40 mouse cellular contexts compared by ENCODE assay signal in the genomic region with DNA sequence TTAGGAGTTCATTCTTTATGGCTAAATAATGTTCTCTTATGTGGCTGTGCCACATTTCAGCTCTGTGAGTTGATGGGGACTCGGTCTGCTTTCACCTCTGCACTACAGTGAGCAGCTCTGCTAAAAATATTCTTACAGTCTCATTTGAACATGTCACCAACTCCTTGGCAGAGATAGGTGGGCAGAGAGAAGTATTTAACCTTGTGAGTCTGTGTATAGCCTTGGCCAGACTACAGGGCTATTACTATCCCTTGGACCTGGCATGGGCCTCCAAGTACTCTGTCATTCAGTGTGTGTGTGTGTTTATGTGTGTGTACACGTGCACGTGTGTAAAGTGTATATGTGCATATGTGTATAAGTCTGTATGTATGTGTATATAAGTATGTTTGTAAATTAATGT. TPM values are rescaled to one million over a fixed set of nuclear protein-coding genes. Genes with fewer than 3 reads are reported as not detected.
"Had no signal": no experiment of that assay in that cellular context is flagged by ENCODE, and none has a peak within 500 bp of the region (broad histone marks: within the 10 kb centered on the region; RNA-seq: fewer than 3 reads in every experiment).

No protein-coding gene starts in this region.

RNA-seq across cellular contexts. Expression of a gene that starts 1.1 kb away (rescaled TPM):
- total RNA-seq: heart, postnatal 10 days; heart, postnatal 14 days; heart, postnatal 25 days; heart, postnatal 36 days; heart, postnatal 4 days; hematopoietic stem cell, adult 5-6 weeks; hindbrain, postnatal 0 days; layer of hippocampus, adult 18-20 months; layer of hippocampus, adult 2 months; layer of hippocampus, adult 8-10 months; layer of hippocampus, postnatal 10 days; layer of hippocampus, postnatal 14 days; layer of hippocampus, postnatal 25 days; layer of hippocampus, postnatal 36 days; left cerebral cortex, adult 18-20 months; left cerebral cortex, adult 2 months; left cerebral cortex, adult 8-10 months had no signal
- polyA plus RNA-seq: heart, embryonic 10.5 days; heart, embryonic 11.5 days; heart, embryonic 12.5 days; heart, embryonic 13.5 days; heart, embryonic 14.5 days; hindbrain, embryonic 10.5 days; hindbrain, embryonic 11.5 days; hindbrain, embryonic 12.5 days; hindbrain, embryonic 13.5 days; hindbrain, embryonic 14.5 days; hindbrain, embryonic 15.5 days; hindbrain, embryonic 16.5 days; hindbrain, postnatal 0 days; inflammation-experienced regulatory T-cells, adult 6 months; intestine, embryonic 14.5 days; intestine, embryonic 15.5 days; intestine, embryonic 16.5 days; intestine, postnatal 0 days; kidney, adult 2 months; kidney, embryonic 14.5 days; kidney, embryonic 15.5 days; kidney, embryonic 16.5 days; kidney, postnatal 0 days; large intestine, adult 2 months had no signal

RNA-seq across cellular contexts. Expression of a gene that starts 4.6 kb away (rescaled TPM):
- total RNA-seq: heart, postnatal 10 days; heart, postnatal 14 days; heart, postnatal 25 days; heart, postnatal 36 days; heart, postnatal 4 days; hematopoietic stem cell, adult 5-6 weeks; hindbrain, postnatal 0 days; layer of hippocampus, adult 18-20 months; layer of hippocampus, adult 2 months; layer of hippocampus, adult 8-10 months; layer of hippocampus, postnatal 10 days; layer of hippocampus, postnatal 14 days; layer of hippocampus, postnatal 25 days; layer of hippocampus, postnatal 36 days; left cerebral cortex, adult 18-20 months; left cerebral cortex, adult 2 months; left cerebral cortex, adult 8-10 months had no signal
- polyA plus RNA-seq: heart, embryonic 10.5 days; heart, embryonic 11.5 days; heart, embryonic 12.5 days; heart, embryonic 13.5 days; heart, embryonic 14.5 days; hindbrain, embryonic 10.5 days; hindbrain, embryonic 11.5 days; hindbrain, embryonic 12.5 days; hindbrain, embryonic 13.5 days; hindbrain, embryonic 14.5 days; hindbrain, embryonic 15.5 days; hindbrain, embryonic 16.5 days; hindbrain, postnatal 0 days; inflammation-experienced regulatory T-cells, adult 6 months; intestine, embryonic 14.5 days; intestine, embryonic 15.5 days; intestine, embryonic 16.5 days; intestine, postnatal 0 days; kidney, adult 2 months; kidney, embryonic 14.5 days; kidney, embryonic 15.5 days; kidney, embryonic 16.5 days; kidney, postnatal 0 days; large intestine, adult 2 months had no signal

RNA-seq across cellular contexts. Expression of a gene that starts 6.7 kb away (rescaled TPM):
- total RNA-seq: heart, postnatal 10 days; heart, postnatal 14 days; heart, postnatal 25 days; heart, postnatal 36 days; heart, postnatal 4 days; hematopoietic stem cell, adult 5-6 weeks; hindbrain, postnatal 0 days; layer of hippocampus, adult 18-20 months; layer of hippocampus, adult 2 months; layer of hippocampus, adult 8-10 months; layer of hippocampus, postnatal 10 days; layer of hippocampus, postnatal 14 days; layer of hippocampus, postnatal 25 days; layer of hippocampus, postnatal 36 days; left cerebral cortex, adult 18-20 months; left cerebral cortex, adult 2 months; left cerebral cortex, adult 8-10 months had no signal
- polyA plus RNA-seq: heart, embryonic 10.5 days; heart, embryonic 11.5 days; heart, embryonic 12.5 days; heart, embryonic 13.5 days; heart, embryonic 14.5 days; hindbrain, embryonic 10.5 days; hindbrain, embryonic 11.5 days; hindbrain, embryonic 12.5 days; hindbrain, embryonic 13.5 days; hindbrain, embryonic 14.5 days; hindbrain, embryonic 15.5 days; hindbrain, embryonic 16.5 days; hindbrain, postnatal 0 days; inflammation-experienced regulatory T-cells, adult 6 months; intestine, embryonic 14.5 days; intestine, embryonic 15.5 days; intestine, embryonic 16.5 days; intestine, postnatal 0 days; kidney, adult 2 months; kidney, embryonic 14.5 days; kidney, embryonic 15.5 days; kidney, embryonic 16.5 days; kidney, postnatal 0 days; large intestine, adult 2 months had no signal

RNA-seq across cellular contexts. Expression of a gene that starts 11.5 kb away (rescaled TPM):
- total RNA-seq: heart, postnatal 10 days; heart, postnatal 14 days; heart, postnatal 25 days; heart, postnatal 36 days; heart, postnatal 4 days; hematopoietic stem cell, adult 5-6 weeks; hindbrain, postnatal 0 days; layer of hippocampus, adult 18-20 months; layer of hippocampus, adult 2 months; layer of hippocampus, adult 8-10 months; layer of hippocampus, postnatal 10 days; layer of hippocampus, postnatal 14 days; layer of hippocampus, postnatal 25 days; layer of hippocampus, postnatal 36 days; left cerebral cortex, adult 18-20 months; left cerebral cortex, adult 2 months; left cerebral cortex, adult 8-10 months had no signal
- polyA plus RNA-seq: heart, embryonic 10.5 days; heart, embryonic 11.5 days; heart, embryonic 12.5 days; heart, embryonic 13.5 days; heart, embryonic 14.5 days; hindbrain, embryonic 10.5 days; hindbrain, embryonic 11.5 days; hindbrain, embryonic 12.5 days; hindbrain, embryonic 13.5 days; hindbrain, embryonic 14.5 days; hindbrain, embryonic 15.5 days; hindbrain, embryonic 16.5 days; hindbrain, postnatal 0 days; inflammation-experienced regulatory T-cells, adult 6 months; intestine, embryonic 14.5 days; intestine, embryonic 15.5 days; intestine, embryonic 16.5 days; intestine, postnatal 0 days; kidney, adult 2 months; kidney, embryonic 14.5 days; kidney, embryonic 15.5 days; kidney, embryonic 16.5 days; kidney, postnatal 0 days; large intestine, adult 2 months had no signal

RNA-seq across cellular contexts. Expression of a gene that starts 12.3 kb away (rescaled TPM):
- total RNA-seq: heart, postnatal 10 days; heart, postnatal 14 days; heart, postnatal 25 days; heart, postnatal 36 days; heart, postnatal 4 days; hematopoietic stem cell, adult 5-6 weeks; hindbrain, postnatal 0 days; layer of hippocampus, adult 18-20 months; layer of hippocampus, adult 2 months; layer of hippocampus, adult 8-10 months; layer of hippocampus, postnatal 10 days; layer of hippocampus, postnatal 14 days; layer of hippocampus, postnatal 25 days; layer of hippocampus, postnatal 36 days; left cerebral cortex, adult 18-20 months; left cerebral cortex, adult 2 months; left cerebral cortex, adult 8-10 months had no signal
- polyA plus RNA-seq: heart, embryonic 10.5 days; heart, embryonic 11.5 days; heart, embryonic 12.5 days; heart, embryonic 13.5 days; heart, embryonic 14.5 days; hindbrain, embryonic 10.5 days; hindbrain, embryonic 11.5 days; hindbrain, embryonic 12.5 days; hindbrain, embryonic 13.5 days; hindbrain, embryonic 14.5 days; hindbrain, embryonic 15.5 days; hindbrain, embryonic 16.5 days; hindbrain, postnatal 0 days; inflammation-experienced regulatory T-cells, adult 6 months; intestine, embryonic 14.5 days; intestine, embryonic 15.5 days; intestine, embryonic 16.5 days; intestine, postnatal 0 days; kidney, adult 2 months; kidney, embryonic 14.5 days; kidney, embryonic 15.5 days; kidney, embryonic 16.5 days; kidney, postnatal 0 days; large intestine, adult 2 months had no signal
